Mouse (Mus musculus) liver, embryonic 13.5 days (tissue): ENCODE measurements around the gene Gtf2a1l. TPM values are rescaled to one million over a fixed set of nuclear protein-coding genes. Genes with fewer than 3 reads are reported as not detected.

Source experiments
- ATAC-seq: fragments of 200-750 bp; cut with Nextera tagmentation; 2 replicates; pipeline ENCODE4 v1.8.0; 2017; ENCODE audit warnings: low read depth, mild to moderate bottlenecking, moderate number of reproducible peaks, moderate library complexity
- DNase-seq: peaks from one replicate; pipeline ENCODE4 v3.0.0; 2022
- H3K27ac ChIP-seq: fragments of 300-500 bp; sonication (generic); 2 replicates; pipeline ENCODE4 v1.5.1; 2015; ENCODE audit warnings: moderate library complexity, mild to moderate bottlenecking, inconsistent platforms
- H3K27me3 ChIP-seq: fragments of 300-500 bp; sonication (generic); 2 replicates; pipeline ENCODE4 v1.6.1; 2015; ENCODE audit warnings: mild to moderate bottlenecking, inconsistent platforms
- H3K36me3 ChIP-seq: fragments of 300-500 bp; sonication (generic); 2 replicates; pipeline ENCODE4 v1.6.1; 2015; ENCODE audit warnings: mild to moderate bottlenecking, inconsistent platforms
- H3K4me1 ChIP-seq: fragments of 300-500 bp; sonication (generic); replicated peaks from 2 replicates; pipeline ENCODE4 v1.6.1; 2015; ENCODE audit warnings: inconsistent platforms
- H3K4me2 ChIP-seq: fragments of 300-500 bp; sonication (generic); 2 replicates; pipeline ENCODE4 v1.6.1; 2015; ENCODE audit warnings: inconsistent platforms, mild to moderate bottlenecking, moderate library complexity
- H3K4me3 ChIP-seq: fragments of 300-500 bp; sonication (generic); replicated peaks from 2 replicates; pipeline ENCODE4 v1.5.1; 2015; ENCODE audit warnings: mild to moderate bottlenecking, inconsistent platforms
- H3K9ac ChIP-seq: fragments of 300-500 bp; sonication (generic); 2 replicates; pipeline ENCODE4 v1.6.1; 2015; ENCODE audit warnings: mild to moderate bottlenecking, inconsistent platforms
- H3K9me3 ChIP-seq: fragments of 300-500 bp; sonication (generic); replicated peaks from 2 replicates; pipeline ENCODE4 v1.6.1; 2016; ENCODE audit warnings: inconsistent platforms
- WGBS: fragments of 180-500 bp; shearing (Covaris S2); methylation state at CpG from one replicate; pipeline ENCODE4 v1.1.7; 2015; ENCODE audit not compliant: insufficient replicate concordance; 5-methylcytosine and 5-hydroxymethylcytosine counted together
- polyA plus RNA-seq: library from polyadenylated mRNA; unstranded; fragments of >200 nt; fragmentation: Nextera tagmentation; extraction: Ambion mirVana; gene quantifications from 2 replicates; pipeline ENCODE4 v1.2.1, GENCODE M21; 2015

The Gtf2a1l gene
- polyA plus RNA-seq, result not detected in 2 replicates

DNA sequence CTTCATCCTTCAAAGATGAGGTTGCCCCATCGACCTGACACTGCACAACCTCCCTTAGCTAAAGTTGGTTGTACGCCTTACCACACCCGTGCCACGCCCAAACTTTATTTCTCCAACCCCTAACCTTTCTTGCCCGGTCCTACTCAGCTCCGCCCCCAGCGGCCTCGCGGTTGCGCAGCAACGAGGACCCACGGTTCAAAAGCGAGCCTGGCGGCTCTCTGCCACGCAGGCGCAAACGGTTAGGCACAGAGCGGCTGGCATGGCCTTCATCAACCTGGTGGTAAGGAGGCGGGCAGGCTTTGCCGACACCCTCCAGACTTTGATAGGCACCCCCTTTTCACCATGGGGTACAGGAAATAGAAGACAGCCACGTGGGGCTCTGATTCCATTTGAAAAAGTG is at the start of gene Gtf2a1l:
Gene Gtf2a1l (plus strand): TSS at position 209 of the 400 bp plus-strand sequence.
- no peaks in the 10 kb centered on the region for H3K27me3 ChIP-seq
- DNase-seq (peak; percentile 3), ATAC-seq (no peak)
- 19% methylated on average over 21 of the region's 21 CpGs for WGBS
- 0 out of 2 replicates have a peak, but pooled peaks cover 4% of the 10 kb centered on the region for H3K4me1 ChIP-seq
- H3K27ac ChIP-seq, result no peak within 1 kb of the TSS
- H3K36me3 ChIP-seq, result no peaks in the 10 kb centered on the region
- no peak within 1 kb of the TSS for H3K4me3 ChIP-seq
- no peaks in the 10 kb centered on the region for H3K9me3 ChIP-seq
- peak within 1 kb of the TSS; percentile 7; the same call in 1 of the 2 replicates for H3K4me2 ChIP-seq
- H3K9ac ChIP-seq, result no peak within 1 kb of the TSS

DNA sequence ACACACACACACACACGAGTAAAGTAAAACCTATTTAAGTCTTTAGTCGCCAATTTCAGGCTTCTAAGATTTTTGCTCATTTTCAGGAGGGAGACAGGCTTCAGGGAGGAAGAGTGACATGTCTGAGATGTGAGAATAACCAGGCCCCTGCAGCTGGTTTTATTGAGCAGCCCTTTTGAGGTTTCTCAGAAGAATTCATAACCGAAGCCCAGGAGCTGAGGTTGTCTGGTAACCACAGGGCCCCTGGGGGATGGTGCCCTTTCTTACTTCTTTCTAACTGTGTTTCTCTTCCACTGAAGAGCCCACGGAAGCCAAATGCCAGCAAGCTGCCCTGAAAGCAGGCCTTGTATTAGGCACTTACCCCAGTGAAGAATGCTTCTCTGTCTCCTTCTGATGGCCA is 47.5 kb upstream of the Gtf2a1l start:
- H3K4me2 ChIP-seq, result no peak overlapping the region
- H3K9me3 ChIP-seq, result no peaks in the 10 kb centered on the region
- ATAC-seq (no peak), DNase-seq (no peak)
- no peak overlapping the region for H3K9ac ChIP-seq
- H3K4me1 ChIP-seq, result no peaks in the 10 kb centered on the region
- no peaks in the 10 kb centered on the region for H3K36me3 ChIP-seq
- no peaks in the 10 kb centered on the region for H3K27me3 ChIP-seq
- H3K4me3 ChIP-seq, result no peak overlapping the region
- H3K27ac ChIP-seq, result no peak overlapping the region
- WGBS, result 46% methylated on average over 4 of the region's 4 CpGs

DNA sequence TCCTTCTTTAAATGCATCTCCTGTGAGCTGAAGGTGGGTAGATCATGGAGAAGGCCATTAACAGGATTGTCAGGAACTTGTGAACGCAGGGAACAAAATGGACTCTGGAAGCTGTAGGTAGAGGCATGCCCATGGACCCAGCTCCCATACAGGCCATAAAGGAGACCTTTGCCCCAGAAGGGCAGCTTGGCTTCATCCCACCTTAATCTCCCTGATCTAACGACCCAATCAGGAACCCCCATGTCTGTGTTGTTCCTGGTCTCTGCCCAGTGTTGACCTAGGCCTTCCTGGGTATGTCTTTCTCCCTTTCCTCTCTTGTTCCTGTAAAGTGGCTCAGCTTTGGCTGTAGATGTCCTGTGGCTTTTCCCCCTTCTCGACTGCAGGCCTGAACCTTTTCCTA is 47.1 kb upstream of the Gtf2a1l start:
- no peak overlapping the region for H3K4me3 ChIP-seq
- no peaks in the 10 kb centered on the region for H3K36me3 ChIP-seq
- WGBS, result 48% methylated on average over 3 of the region's 3 CpGs
- H3K4me1 ChIP-seq, result no peaks in the 10 kb centered on the region
- no peaks in the 10 kb centered on the region for H3K9me3 ChIP-seq
- H3K27me3 ChIP-seq, result no peaks in the 10 kb centered on the region
- ATAC-seq, result no peak
- H3K4me2 ChIP-seq, result no peak overlapping the region
- H3K27ac ChIP-seq, result no peak overlapping the region
- no peak for DNase-seq
- H3K9ac ChIP-seq, result no peak overlapping the region

DNA sequence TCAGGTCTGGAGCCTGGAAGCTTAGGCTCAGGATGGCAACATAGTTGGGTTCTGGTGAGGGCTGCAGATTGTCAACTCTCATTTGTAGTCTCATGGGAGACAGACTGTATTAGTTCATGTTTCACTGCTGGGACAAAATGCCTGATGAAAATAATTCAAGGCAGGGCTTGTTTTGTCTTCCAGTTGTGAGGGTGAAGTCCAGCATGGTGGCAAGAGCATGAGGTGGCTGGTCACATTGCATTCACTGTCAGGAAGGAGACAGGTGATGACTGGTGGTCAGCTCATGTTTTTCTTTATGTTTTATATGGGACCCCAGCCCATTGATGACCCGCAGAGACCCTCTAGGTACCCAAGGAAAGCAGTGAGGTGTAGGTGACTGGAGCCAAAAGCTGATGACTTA is 45.7 kb upstream of the Gtf2a1l start:
- no peaks in the 10 kb centered on the region for H3K4me1 ChIP-seq
- no peak overlapping the region for H3K4me3 ChIP-seq
- H3K27me3 ChIP-seq, result no peaks in the 10 kb centered on the region
- no peak overlapping the region for H3K27ac ChIP-seq
- no peaks in the 10 kb centered on the region for H3K36me3 ChIP-seq
- H3K9me3 ChIP-seq, result no peaks in the 10 kb centered on the region
- ATAC-seq (no peak), DNase-seq (no peak)
- no peak overlapping the region for H3K4me2 ChIP-seq
- 45% methylated on average over 1 of the region's 1 CpGs for WGBS
- H3K9ac ChIP-seq, result no peak overlapping the region

DNA sequence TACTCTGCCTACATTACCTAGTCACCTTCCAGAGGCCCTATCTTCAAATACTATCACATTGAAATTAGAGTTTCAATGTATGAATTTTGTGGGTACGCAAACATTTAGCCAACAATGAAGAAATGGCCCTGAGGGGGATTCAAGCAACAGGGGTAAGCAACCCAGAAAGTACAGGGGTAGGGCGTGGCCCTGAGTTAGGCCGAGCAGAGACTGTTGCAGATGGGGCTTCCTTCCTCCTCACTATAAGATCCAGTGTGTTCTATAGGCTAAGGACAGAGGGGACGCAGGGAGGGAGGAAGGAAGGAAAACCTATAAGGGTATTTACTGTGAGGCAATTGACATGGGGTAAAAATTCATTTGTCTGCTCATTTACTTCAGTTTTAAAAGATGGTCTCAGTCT is 44.1 kb upstream of the Gtf2a1l start:
- H3K4me1 ChIP-seq, result no peaks in the 10 kb centered on the region
- H3K4me3 ChIP-seq, result no peak overlapping the region
- H3K27ac ChIP-seq, result no peak overlapping the region
- no peak overlapping the region for H3K4me2 ChIP-seq
- H3K9ac ChIP-seq, result no peak overlapping the region
- no peaks in the 10 kb centered on the region for H3K9me3 ChIP-seq
- DNase-seq (no peak), ATAC-seq (no peak)
- WGBS, result 50% methylated on average over 4 of the region's 4 CpGs
- H3K36me3 ChIP-seq, result no peaks in the 10 kb centered on the region
- no peaks in the 10 kb centered on the region for H3K27me3 ChIP-seq

DNA sequence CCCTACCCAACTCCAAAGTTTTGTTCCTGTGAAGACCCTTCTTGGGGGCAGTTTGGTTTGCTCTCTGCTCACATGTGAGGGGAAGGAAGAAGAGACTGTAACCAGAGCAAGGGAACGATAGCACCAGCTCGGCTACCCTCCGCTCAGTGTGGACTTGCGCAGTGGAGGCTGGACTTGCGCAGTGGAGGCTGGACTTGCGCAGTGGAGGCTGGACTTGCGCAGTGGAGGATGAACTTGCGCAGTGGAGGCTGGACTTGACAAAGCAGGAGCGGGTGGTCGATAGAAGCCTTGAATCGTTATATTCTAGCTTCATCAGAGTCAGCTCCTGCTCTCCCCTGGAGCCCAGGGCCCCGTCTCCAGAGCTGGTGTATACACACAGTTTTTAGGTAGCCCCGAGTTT is 43.1 kb upstream of the Gtf2a1l start:
- WGBS, result 73% methylated on average over 13 of the region's 13 CpGs
- Histone ChIP-seq H3K9ac (no peak overlapping the region), H3K27me3 (no peaks in the 10 kb centered on the region), H3K4me1 (no peaks in the 10 kb centered on the region), H3K4me2 (no peak overlapping the region), H3K36me3 (no peaks in the 10 kb centered on the region), H3K27ac (peak overlapping the region; percentile 59; the same call in 1 of the 2 replicates), H3K9me3 (no peaks in the 10 kb centered on the region), H3K4me3 (no peak overlapping the region)
- no peak for ATAC-seq
- no peak for DNase-seq

DNA sequence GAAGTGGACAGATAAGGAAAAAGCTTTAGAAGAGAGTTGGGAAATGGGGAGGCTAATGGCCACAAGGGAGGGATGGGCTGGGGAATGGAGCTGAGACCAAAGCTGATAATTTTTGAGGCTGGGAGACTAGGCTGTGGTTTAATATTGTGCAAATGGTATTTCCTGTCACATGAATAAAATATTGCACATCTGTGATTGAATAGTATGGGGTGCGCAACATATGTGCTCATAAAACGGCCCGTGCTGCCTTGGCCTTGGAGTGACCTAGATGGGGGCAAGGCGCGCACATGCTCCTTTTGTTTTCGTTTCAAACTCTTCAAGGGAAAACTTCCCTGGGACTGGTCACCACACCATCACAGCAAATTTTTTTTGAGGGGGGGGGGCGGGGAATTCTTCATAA is 42.5 kb upstream of the Gtf2a1l start:
- H3K9me3 ChIP-seq, result no peaks in the 10 kb centered on the region
- H3K4me3 ChIP-seq, result no peak overlapping the region
- peak overlapping the region; percentile 52 for H3K27ac ChIP-seq
- 65% methylated on average over 7 of the region's 7 CpGs for WGBS
- no peak overlapping the region for H3K9ac ChIP-seq
- ATAC-seq (no peak), DNase-seq (no peak)
- H3K4me2 ChIP-seq, result no peak overlapping the region
- H3K27me3 ChIP-seq, result no peaks in the 10 kb centered on the region
- H3K4me1 ChIP-seq, result no peaks in the 10 kb centered on the region
- H3K36me3 ChIP-seq, result no peaks in the 10 kb centered on the region

DNA sequence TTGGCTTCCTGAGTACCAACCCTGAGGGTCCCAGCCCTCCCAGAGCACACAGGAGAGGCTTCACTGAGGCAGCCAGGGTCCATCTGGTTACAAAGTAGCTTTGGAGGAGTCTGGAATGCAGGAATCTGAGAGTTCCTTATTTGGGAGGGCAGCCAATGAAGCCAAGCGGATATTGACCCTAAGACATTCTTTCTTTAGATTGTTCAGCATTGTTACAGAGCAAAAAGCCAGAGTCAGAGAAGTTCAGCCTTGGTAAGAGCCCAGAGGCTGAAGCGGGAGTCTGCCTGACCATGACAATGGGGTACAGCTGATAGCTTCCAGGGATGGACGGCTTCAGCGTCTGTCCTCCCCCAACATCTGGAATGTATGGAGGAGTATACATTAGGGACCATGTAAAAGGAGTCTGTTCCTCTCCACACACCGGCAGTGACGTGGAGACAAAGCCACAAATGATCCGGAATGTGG is 42.1 kb upstream of the Gtf2a1l start:
- peak overlapping the region; percentile 12; the same call in 1 of the 2 replicates for H3K4me3 ChIP-seq
- H3K9ac ChIP-seq, result no peak overlapping the region
- DNase-seq (no peak), ATAC-seq (peak; percentile 24)
- no peaks in the 10 kb centered on the region for H3K36me3 ChIP-seq
- 44% methylated on average over 7 of the region's 7 CpGs for WGBS
- H3K27ac ChIP-seq, result peak overlapping the region; percentile 52
- H3K4me2 ChIP-seq, result no peak overlapping the region
- H3K9me3 ChIP-seq, result no peaks in the 10 kb centered on the region
- H3K4me1 ChIP-seq, result no peaks in the 10 kb centered on the region
- no peaks in the 10 kb centered on the region for H3K27me3 ChIP-seq

DNA sequence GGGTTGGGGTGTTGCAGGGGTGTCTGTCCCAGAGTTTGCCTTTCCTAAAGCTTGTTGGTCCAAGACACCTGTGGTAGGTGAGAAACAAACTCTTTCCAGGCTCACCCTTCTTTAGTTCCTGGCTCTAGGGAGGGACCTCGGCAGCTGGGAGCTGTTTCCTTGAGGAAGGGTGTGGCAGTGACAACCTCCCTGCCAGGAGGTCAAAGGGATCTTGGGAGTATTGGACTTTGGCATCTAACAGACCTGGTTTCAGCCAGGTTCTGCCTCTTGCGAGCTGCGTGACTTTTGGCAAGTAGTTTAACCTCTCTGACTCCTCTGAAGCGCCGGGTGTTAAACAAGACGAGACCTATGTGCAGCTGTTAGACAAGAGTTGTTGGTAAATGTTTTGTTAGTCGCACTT is 41.3 kb upstream of the Gtf2a1l start:
- Histone ChIP-seq H3K9ac (no peak overlapping the region; the same call in 1 of the 2 replicates), H3K27me3 (no peaks in the 10 kb centered on the region), H3K4me3 (peak overlapping the region; percentile 12; the same call in 1 of the 2 replicates), H3K36me3 (no peaks in the 10 kb centered on the region), H3K27ac (peak overlapping the region; percentile 52), H3K9me3 (no peaks in the 10 kb centered on the region), H3K4me2 (no peak overlapping the region), H3K4me1 (no peaks in the 10 kb centered on the region)
- no peak for ATAC-seq
- WGBS, result 60% methylated on average over 7 of the region's 7 CpGs
- no peak for DNase-seq

DNA sequence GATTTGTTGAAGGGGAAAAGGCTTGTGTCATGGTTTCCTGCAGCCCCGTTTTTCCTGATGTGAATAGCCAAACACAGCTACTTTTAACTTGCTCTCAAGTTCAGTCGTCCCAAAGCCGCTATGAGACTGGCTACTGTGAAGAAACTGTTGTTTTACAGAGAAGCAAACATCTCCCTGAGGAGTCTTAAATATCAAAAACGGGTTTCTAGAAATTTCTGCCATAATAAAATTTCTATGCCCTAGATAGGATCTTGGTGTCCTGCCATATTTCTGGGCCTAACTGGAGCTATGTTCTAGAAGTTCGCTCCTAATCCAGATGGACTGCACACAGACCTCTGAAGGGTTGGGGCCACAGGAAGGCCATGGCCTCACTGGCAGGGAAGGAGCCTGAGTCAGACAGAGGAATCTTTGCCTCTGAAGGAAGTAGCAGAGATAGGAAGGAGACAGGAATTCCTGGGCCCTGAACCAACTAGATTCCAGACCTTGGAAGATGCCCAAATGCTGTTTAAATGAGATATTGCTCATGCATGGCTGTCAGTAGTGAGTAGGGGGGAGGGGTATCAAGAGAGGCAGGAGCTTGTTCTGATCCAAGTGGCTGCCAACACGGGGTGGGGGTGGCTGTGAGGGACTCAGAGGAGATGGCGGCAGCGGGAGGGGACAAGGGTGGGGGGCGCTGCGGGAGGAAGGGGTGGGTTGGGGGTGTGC is 39.6 kb upstream of the Gtf2a1l start:
- no peak overlapping the region for H3K9ac ChIP-seq
- no peaks in the 10 kb centered on the region for H3K27me3 ChIP-seq
- no peaks in the 10 kb centered on the region for H3K9me3 ChIP-seq
- H3K4me1 ChIP-seq, result no peaks in the 10 kb centered on the region
- WGBS, result 40% methylated on average over 10 of the region's 10 CpGs
- peak overlapping the region; percentile 58 for H3K27ac ChIP-seq
- ATAC-seq (peak; percentile 46; the same call in 1 of the 2 replicates), DNase-seq (no peak)
- H3K4me2 ChIP-seq, result no peak overlapping the region
- no peaks in the 10 kb centered on the region for H3K36me3 ChIP-seq
- no peak overlapping the region for H3K4me3 ChIP-seq

DNA sequence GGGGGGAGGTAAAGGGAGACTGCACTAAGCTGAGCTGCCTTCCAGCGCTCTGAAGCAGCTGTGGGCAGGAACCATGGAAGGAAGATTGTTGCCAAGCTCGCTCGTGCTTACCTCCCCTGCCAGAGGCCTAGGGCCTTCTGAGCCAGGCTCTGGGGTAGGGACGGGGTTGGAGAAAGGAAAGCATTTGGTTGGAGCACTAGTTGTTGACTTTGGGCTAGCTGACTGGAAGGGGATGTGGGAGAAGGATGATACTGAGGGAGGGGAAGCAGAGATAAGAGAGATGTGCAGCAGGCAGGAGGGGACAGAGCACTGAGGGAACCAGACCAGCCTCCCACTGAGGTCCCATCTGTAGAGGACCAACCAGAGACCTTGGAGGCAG is 39.1 kb upstream of the Gtf2a1l start:
- Histone ChIP-seq H3K27ac (peak overlapping the region; percentile 58), H3K4me3 (no peak overlapping the region), H3K27me3 (no peaks in the 10 kb centered on the region), H3K4me1 (no peaks in the 10 kb centered on the region), H3K4me2 (no peak overlapping the region), H3K9ac (no peak overlapping the region), H3K36me3 (no peaks in the 10 kb centered on the region), H3K9me3 (no peaks in the 10 kb centered on the region)
- DNase-seq, result no peak
- ATAC-seq, result 0 out of 2 replicates have a peak, but pooled peaks have one; percentile 16
- 39% methylated on average over 4 of the region's 4 CpGs for WGBS
